ENCODE assay signal across 8 mouse cellular contexts in the genomic region with DNA sequence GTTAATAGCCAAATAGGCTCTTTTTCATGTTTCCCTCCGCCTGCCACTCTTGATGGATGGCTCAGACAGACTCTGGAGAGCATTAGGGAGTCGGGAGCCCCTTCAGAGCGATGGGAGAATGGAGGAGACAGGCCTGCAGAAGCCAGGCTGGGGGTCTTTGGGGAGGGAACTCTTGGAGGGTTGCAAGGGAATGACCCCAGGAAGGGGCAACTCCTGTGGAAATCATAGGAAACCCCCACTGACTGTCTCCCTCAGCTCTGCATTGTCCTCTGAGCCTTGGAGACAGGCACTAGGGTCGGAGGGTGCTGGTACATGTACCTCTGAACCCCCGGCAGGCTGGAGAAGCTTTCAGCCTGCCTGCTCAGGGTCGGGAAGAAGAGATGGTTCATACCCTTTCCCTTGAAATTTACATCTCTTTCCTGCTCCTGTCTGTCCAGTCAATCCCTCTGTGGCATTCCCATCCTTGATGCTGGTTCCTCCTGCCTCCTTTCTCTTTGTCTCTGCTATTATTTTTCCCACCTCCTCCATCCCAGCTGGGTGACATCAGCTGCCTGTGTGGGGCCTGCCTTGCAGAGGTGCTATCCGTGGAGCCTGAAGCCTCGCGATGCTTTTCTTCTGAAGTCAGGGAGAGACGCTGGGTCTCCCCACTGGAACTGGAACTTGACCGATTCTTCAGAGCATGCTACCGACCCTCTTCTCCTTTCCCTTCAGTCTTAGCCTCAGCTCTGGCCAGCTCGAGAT. TPM values are rescaled to one million over a fixed set of nuclear protein-coding genes. Genes with fewer than 3 reads are reported as not detected.
A peak's percentile ranks its signal among the peaks of the same experiment; 100 is the strongest.
DNase-seq lines count a peak whose midpoint lies in the region; ATAC-seq and TF ChIP-seq lines count a peak whose summit lies in the region.

No protein-coding gene starts in this region.

- ATAC-seq in kidney, embryonic 14.5 days (ENCODE audit: low FRiP score, low TSS enrichment) = peak; percentile 36; the same call in 1 of the 2 replicates
- ATAC-seq in hindbrain, postnatal 0 days = peak; percentile 59
- ATAC-seq in neural tube, embryonic 12.5 days (ENCODE audit: low FRiP score, low read depth) = peak; percentile 87

- H3K36me3 ChIP-seq in kidney, embryonic 14.5 days (ENCODE audit: control insufficient read depth, insufficient read depth, low read length) = no peaks in the 10 kb centered on the region
- H3K36me3 ChIP-seq in hindbrain, postnatal 0 days (ENCODE audit: insufficient read depth, low read length) = no peaks in the 10 kb centered on the region
- H3K36me3 ChIP-seq in neural tube, embryonic 12.5 days = no peaks in the 10 kb centered on the region

- peaks cover 6% of the 10 kb centered on the region; the same call in 1 of the 2 replicates for H3K27me3 ChIP-seq in kidney, embryonic 14.5 days (ENCODE audit: control insufficient read depth, insufficient read depth, low read length)
- no peaks in the 10 kb centered on the region for H3K27me3 ChIP-seq in hindbrain, postnatal 0 days (ENCODE audit: insufficient read depth, low read length)
- no peaks in the 10 kb centered on the region for H3K27me3 ChIP-seq in neural tube, embryonic 12.5 days (replicated peaks)

- H3K9me3 ChIP-seq in kidney, embryonic 14.5 days (ENCODE audit: control insufficient read depth, low read length) = no peaks in the 10 kb centered on the region
- H3K9me3 ChIP-seq in hindbrain, postnatal 0 days (ENCODE audit: low read length) = no peaks in the 10 kb centered on the region
- H3K9me3 ChIP-seq in neural tube, embryonic 12.5 days = no peaks in the 10 kb centered on the region

- no peak for DNase-seq in kidney, postnatal 25 days
- peak; percentile 84 for DNase-seq in embryo, embryonic 11 days
- DNase-seq in hindbrain, postnatal 0 days (ENCODE audit: low spot score) = peak; percentile 71
- no peak for DNase-seq in thymus, postnatal 36 days
- DNase-seq in adrenal gland, postnatal 36 days = no peak
- DNase-seq in testis, postnatal 10 days (ENCODE audit: low spot score) = no peak

- peak overlapping the region; percentile 35 for H3K4me3 ChIP-seq in kidney, embryonic 14.5 days (ENCODE audit: low read length)
- peak overlapping the region; percentile 22; the same call in 1 of the 2 replicates for H3K4me3 ChIP-seq in hindbrain, postnatal 0 days (ENCODE audit: low read length)
- H3K4me3 ChIP-seq in neural tube, embryonic 12.5 days = no peak overlapping the region

- H3K4me2 ChIP-seq in kidney, embryonic 14.5 days (replicated peaks; ENCODE audit: low read depth, low read length) = peak overlapping the region; percentile 78
- H3K4me2 ChIP-seq in hindbrain, postnatal 0 days (ENCODE audit: low read depth, low read length) = peak overlapping the region; percentile 49
- peak overlapping the region; percentile 47 for H3K4me2 ChIP-seq in neural tube, embryonic 12.5 days (replicated peaks)

- peaks cover 20% of the 10 kb centered on the region for H3K4me1 ChIP-seq in kidney, embryonic 14.5 days (ENCODE audit: control insufficient read depth, insufficient read depth, low read length)
- peaks cover 38% of the 10 kb centered on the region for H3K4me1 ChIP-seq in hindbrain, postnatal 0 days (ENCODE audit: insufficient read depth, low read length)
- H3K4me1 ChIP-seq in neural tube, embryonic 12.5 days = peaks cover 71% of the 10 kb centered on the region

- TF ChIP-seq CTCF in hindbrain, postnatal 0 days (IDR thresholded peaks at IDR 0.05; ENCODE audit: low read depth) = no peak

- 2% methylated on average over 13 of the region's 13 CpGs for WGBS in kidney, embryonic 14.5 days
- WGBS in hindbrain, postnatal 0 days = 8% methylated on average over 13 of the region's 13 CpGs
- WGBS in neural tube, embryonic 12.5 days = 2% methylated on average over 13 of the region's 13 CpGs

- peak overlapping the region; percentile 13; the same call in 1 of the 2 replicates for H3K9ac ChIP-seq in kidney, embryonic 14.5 days (ENCODE audit: low read depth, low read length)
- H3K9ac ChIP-seq in hindbrain, postnatal 0 days (replicated peaks; ENCODE audit: low read length) = peak overlapping the region; percentile 51
- peak overlapping the region; percentile 55 for H3K9ac ChIP-seq in neural tube, embryonic 12.5 days

- H3K27ac ChIP-seq in kidney, embryonic 14.5 days (ENCODE audit: low read depth, low read length) = peak overlapping the region; percentile 63; the same call in 1 of the 2 replicates
- peak overlapping the region; percentile 95 for H3K27ac ChIP-seq in hindbrain, postnatal 0 days
- peak overlapping the region; percentile 99 for H3K27ac ChIP-seq in neural tube, embryonic 12.5 days

RNA-seq across cellular contexts. Expression of a gene that starts 26.8 kb away (rescaled TPM):
- 94.7 and 106 TPM in 2 replicates for polyA plus RNA-seq in kidney, embryonic 14.5 days (2014; fragmentation: Nextera tagmentation; extraction: Ambion mirVana)
- total RNA-seq in hindbrain, postnatal 0 days (2014; rRNA removed) = 6.3 and 12.6 TPM in 2 replicates
- polyA plus RNA-seq in hindbrain, postnatal 0 days (2015; fragmentation: Nextera tagmentation; extraction: Ambion mirVana) = 26.4 and 28.1 TPM in 2 replicates
- 41.4 and 46.9 TPM in 2 replicates for polyA plus RNA-seq in neural tube, embryonic 12.5 days (2016; fragmentation: Nextera tagmentation; extraction: Ambion mirVana)
- 10 to 100 TPM; 57.4 to 63.3 TPM for total RNA-seq in adrenal gland, postnatal 36 days (2021)

RNA-seq across cellular contexts. Expression of a gene that starts 39.8 kb away (rescaled TPM):
- 66.9 and 69.1 TPM in 2 replicates for polyA plus RNA-seq in kidney, embryonic 14.5 days (2014; fragmentation: Nextera tagmentation; extraction: Ambion mirVana)
- 44.9 and 56.5 TPM in 2 replicates for total RNA-seq in hindbrain, postnatal 0 days (2014; rRNA removed)
- 77.1 and 87.8 TPM in 2 replicates for polyA plus RNA-seq in hindbrain, postnatal 0 days (2015; fragmentation: Nextera tagmentation; extraction: Ambion mirVana)
- polyA plus RNA-seq in neural tube, embryonic 12.5 days (2016; fragmentation: Nextera tagmentation; extraction: Ambion mirVana) = 99.3 and 103 TPM in 2 replicates
- total RNA-seq in adrenal gland, postnatal 36 days (2021) = 10 to 100 TPM; 44.1 to 58.8 TPM

RNA-seq across cellular contexts. Expression of a gene that starts 46.7 kb away (rescaled TPM):
- polyA plus RNA-seq in kidney, embryonic 14.5 days (2014; fragmentation: Nextera tagmentation; extraction: Ambion mirVana) = 37.3 and 43.2 TPM in 2 replicates
- 91.4 and 92.8 TPM in 2 replicates for total RNA-seq in hindbrain, postnatal 0 days (2014; rRNA removed)
- 67.2 and 69.0 TPM in 2 replicates for polyA plus RNA-seq in hindbrain, postnatal 0 days (2015; fragmentation: Nextera tagmentation; extraction: Ambion mirVana)
- polyA plus RNA-seq in neural tube, embryonic 12.5 days (2016; fragmentation: Nextera tagmentation; extraction: Ambion mirVana) = 75.5 and 79.5 TPM in 2 replicates
- 100 to 1,000 TPM; 526 to 605 TPM for total RNA-seq in adrenal gland, postnatal 36 days (2021)

RNA-seq across cellular contexts. Expression of a gene that starts 51.4 kb away (rescaled TPM):
- polyA plus RNA-seq in kidney, embryonic 14.5 days (2014; fragmentation: Nextera tagmentation; extraction: Ambion mirVana) = 33.7 and 36.3 TPM in 2 replicates
- 0.10 and 0.75 TPM in 2 replicates for total RNA-seq in hindbrain, postnatal 0 days (2014; rRNA removed)
- polyA plus RNA-seq in hindbrain, postnatal 0 days (2015; fragmentation: Nextera tagmentation; extraction: Ambion mirVana) = 0.19 and 0.71 TPM in 2 replicates
- polyA plus RNA-seq in neural tube, embryonic 12.5 days (2016; fragmentation: Nextera tagmentation; extraction: Ambion mirVana) = 0.05 and 0.61 TPM in 2 replicates
- under 1 TPM; 0.16 to 0.66 TPM for total RNA-seq in adrenal gland, postnatal 36 days (2021)

Comparison
In these comparisons a context has a peak if more than half of its experiments do, and no peak if none do; other contexts are left out.
1. ATAC-seq: peak in every context shown above with its lines; median percentile 87 in neural tube, embryonic 12.5 days; 59 in hindbrain, postnatal 0 days; 36 in kidney, embryonic 14.5 days.
2. DNase-seq: peak in embryo, embryonic 11 days (single experiment) and hindbrain, postnatal 0 days (single experiment); none in kidney, postnatal 25 days (0 of 2), thymus, postnatal 36 days (0 of 2), adrenal gland, postnatal 36 days (0 of 2) and testis, postnatal 10 days (single experiment).
3. Peak in every context shown above with its lines, with median percentiles within 50 percentile points of each other: H3K27ac ChIP-seq, H3K4me2 ChIP-seq and H3K9ac ChIP-seq.